Mouse (Mus musculus): ENCODE measurements around the gene Fam98a.

The Fam98a gene

DNA sequence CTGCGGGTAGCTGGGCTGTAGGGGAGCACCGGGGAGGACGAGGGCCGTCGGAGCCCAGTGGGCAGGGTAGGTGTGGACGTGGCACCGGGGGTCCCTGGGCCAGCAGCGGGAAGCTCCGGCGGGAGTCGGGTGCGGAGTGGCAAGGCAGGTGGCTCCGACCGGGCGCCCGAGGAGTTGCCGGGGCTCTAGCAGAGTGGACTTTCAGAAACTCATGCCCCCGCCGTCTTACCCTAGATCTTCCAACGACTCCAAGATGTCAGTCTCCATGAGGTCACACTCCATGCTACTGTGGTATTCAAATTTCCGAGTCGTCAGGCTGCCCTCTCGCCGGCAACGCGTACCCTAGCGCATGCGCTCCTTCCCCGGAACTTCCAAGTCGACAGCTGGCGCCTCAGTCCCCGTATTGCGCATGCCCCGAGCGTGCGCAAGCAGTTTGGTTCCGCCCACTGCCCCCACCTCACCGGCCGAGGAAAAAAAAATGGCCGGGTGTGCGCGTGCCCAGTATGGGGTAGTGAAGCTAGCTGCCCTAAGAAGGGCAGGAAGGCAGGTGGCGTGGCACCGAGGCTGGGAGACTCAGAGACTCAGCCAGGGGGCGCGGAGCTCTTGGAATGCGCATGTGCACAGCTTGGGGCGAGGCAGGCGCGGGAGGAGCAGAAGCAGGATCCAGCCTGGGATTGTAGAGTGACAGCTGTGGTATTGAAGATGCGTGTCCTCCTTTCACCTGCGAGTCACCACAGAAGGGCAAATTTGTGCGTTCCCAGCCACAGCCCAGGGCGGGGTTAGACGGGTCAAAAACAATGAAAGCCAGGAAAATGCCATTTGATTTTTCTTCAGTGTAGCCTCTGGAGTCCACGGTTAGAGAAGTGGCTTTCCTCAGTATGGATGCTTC is at the start of gene Fam98a:
TSS of gene Fam98a (minus strand) at position 435 of the 889 bp plus-strand sequence.
- in situ Hi-C loops (cut with MboI), result no loop called here

DNA sequence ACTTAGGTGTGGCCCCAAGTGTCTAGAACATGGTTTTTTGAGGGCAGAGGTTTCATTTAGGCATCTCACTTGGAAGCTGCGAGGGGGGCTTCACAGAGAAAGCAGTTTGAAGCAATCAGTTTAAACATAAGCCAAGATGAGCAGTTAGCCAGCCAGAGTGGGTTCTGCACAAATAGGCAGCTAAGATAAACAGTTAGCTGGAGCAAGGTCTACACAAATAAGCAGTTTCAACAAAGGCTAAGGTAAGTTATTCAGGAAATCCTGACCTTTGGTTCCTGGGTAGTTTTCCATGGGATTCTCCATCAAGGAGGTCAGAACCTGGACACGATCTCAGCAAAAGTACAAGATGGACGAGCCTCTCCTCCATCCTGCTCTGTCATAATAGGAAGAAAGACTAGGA is 46.9 kb upstream of the Fam98a start:
- in situ Hi-C loops (cut with MboI), result no loop called here

DNA sequence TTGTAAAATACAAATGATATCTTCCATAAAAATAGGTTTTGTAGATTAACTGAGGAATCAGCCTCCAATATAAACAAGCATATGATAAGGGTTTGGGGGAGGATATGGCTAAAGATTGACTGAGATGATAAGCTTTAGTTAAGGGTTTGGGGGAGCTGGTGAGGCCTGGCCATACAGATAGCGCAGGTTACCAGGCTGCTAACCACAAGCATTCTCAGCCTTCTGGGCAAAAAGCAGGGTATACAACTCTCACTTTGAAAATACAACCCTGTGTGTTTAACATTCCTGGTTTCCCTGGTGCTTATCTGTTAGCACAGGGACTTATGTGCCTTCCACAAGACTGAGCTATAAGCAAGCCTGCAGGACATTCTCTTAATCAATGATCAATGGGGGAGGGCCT is 31.0 kb upstream of the Fam98a start:
- in situ Hi-C loops (cut with MboI), result no loop called here

DNA sequence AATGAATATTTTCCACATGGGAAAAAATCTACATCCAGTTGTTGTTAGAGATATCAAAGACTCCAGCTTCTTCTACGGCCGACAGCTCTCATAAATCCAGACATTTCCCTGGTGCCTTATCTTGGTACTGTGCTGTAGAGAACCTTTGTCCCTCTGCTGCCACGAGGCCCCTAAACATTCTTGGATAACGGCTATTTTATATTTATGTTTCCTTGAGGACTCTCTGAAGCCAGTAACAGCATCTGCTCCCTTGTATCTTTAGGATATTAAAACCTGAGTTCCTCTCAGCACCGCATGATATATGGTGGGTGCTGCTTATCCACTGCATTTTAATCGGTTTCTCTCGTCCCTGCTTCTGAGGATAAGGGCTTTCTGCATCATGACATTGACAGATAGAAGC is 23.9 kb upstream of the Fam98a start:
- in situ Hi-C loops (cut with MboI), result no loop called here

DNA sequence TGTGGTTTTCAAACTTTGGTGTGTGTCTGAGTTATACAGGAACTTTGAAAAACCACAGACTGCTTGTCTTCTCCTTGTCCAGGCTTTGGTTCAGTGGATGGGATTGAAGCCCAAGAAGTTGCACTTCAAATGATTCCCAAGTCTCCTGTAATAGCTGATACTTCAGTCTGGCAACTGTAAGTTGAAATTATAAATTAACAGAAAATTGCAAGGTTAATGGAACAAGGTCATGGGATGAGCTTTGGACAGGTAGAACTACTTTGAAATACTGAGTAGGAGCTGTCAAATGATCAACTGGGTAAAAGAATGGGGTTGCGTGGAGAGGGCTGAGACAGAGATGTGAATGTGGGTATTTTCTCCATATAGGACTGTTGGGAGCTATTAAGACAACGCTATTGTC is 6.3 kb upstream of the Fam98a start:
- in situ Hi-C loops (cut with MboI), result no loop called here

DNA sequence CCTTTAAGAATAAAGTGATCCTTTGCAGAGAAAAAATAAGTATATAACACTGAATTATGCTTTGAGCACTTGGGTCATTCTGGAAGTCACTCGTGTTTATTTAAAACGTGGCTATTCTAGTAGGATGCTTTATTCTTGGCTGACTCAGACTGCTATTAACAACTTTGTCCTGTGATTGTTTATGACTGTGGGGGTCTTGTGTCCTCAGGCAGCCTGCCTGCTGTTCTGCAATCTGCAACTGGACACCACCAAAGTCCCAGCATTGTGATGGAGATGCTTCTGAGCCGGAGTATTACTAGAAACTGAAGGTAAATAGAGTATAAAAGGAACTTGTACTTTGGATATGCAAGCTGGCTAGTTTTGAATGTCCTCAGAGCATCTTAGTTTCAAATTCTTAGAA is 5.3 kb upstream of the Fam98a start:
- in situ Hi-C loops (cut with MboI), result no loop called here

DNA sequence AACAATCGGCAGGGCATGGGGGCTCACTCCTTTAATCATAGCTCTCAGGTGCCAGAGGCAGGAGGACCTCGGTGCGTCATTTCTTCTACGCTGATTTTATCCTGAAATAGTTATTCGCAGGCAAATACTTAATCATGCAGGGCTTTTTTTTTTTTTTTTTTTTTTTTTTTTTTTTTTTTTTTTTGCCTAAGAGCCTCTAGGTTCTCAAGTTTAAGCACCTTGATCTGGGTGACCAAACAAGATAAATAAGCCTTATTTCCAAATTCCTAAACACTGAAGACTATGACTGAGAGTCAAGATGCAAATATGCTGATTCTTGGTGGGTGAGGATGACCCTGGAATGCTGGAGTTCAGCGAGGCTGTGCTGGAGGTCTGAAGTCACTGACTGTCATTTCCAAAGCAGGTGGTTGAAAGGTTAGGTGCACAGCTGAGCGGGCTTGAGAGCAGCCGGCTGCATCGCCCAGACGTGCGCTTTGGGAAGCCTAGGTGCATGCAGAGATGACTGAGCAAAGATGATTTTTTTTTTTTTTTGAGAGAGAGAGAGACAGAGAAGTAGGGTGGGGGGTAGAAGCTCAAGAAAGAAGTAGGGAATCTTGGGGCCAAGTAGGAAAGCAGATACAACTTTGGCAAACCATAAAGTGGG is 854 bp downstream of the Fam98a start:
- in situ Hi-C loops (cut with MboI), result no loop called here

DNA sequence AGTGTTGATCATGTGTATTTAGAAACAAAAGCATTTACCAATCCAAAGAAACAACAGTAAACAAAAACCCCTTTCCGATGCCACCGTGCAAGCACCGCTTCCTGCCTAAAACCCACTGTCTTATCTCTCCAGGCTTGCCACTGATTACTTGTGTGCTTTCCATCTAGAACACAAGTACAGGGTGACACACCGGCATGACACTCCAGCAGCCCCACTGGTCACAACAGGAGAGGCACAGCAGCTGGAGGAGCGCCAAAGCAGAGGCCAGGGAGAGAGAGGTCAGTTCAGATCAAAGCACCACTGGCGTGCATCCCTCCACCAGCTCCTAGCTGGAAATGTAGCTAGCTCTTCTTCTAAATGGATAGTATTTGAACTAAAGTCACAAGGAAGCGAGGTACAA is 7.5 kb downstream of the Fam98a start:
- in situ Hi-C loops (cut with MboI), result loop anchor here (10.0 kb wide), 1 partner anchor 169 kb away; no protein-coding TSS in a partner anchor

DNA sequence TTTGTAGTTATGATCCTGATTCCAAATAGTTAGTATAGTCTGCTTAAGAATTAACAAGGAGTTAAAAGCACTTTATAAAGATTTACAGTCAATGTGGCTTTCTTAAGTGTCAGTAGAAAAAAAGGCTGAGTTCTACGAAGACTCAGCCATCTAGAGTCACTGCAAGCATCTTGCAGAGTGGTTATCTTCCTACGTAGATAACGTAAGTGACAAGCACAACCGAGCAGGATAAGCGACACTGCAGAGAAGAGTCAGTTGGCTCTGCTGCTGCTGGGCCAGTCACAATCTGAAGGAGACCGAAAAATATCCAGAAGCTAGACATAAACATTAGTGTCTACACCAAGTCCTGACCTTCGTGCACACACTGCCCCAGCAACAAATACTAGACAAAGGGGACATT is 8.3 kb downstream of the Fam98a start:
- in situ Hi-C loops (cut with MboI), result loop anchor here (10.0 kb wide), 1 partner anchor 169 kb away; no protein-coding TSS in a partner anchor

DNA sequence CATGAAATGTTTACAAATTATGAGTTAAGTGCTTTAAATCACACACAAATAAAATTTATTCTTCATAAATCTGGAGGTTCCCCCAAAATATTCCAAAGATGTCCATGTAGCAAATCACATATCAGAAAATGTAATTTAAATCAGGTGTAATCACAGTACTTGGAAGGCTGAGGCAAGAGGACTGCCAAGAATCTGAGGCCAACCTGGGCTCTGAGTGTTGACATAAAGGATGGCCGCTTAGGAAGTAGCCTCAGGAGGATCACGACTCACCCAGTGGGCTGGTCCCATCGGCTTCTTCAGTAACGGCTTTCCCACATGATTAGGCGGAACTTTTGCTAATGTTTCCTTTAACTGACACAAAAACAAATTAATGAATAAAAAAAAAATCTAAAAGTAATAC is 11.9 kb downstream of the Fam98a start:
- in situ Hi-C loops (cut with MboI), result loop anchor here (10.0 kb wide), 1 partner anchor 165 kb away; no protein-coding TSS in a partner anchor

DNA sequence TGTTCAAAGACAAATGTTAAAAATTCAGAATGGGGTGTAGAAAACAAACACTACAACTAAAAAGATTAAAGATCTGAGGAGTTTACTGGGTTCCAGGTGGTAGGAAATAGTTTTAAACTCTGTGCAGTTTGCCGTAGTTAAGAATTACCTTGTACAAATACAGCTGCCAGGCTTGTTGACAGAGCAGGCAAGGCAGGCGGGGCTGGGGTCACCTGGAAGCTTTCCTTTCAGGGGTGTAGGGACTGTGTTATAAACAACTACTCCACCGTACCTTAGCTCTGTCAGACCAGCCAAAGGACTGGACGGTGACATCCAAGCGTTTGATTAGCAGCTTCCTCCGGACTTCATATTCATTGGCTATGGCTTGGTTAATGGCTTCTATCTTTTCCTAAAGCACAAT is 12.6 kb downstream of the Fam98a start:
- in situ Hi-C loops (cut with MboI), result no loop called here

DNA sequence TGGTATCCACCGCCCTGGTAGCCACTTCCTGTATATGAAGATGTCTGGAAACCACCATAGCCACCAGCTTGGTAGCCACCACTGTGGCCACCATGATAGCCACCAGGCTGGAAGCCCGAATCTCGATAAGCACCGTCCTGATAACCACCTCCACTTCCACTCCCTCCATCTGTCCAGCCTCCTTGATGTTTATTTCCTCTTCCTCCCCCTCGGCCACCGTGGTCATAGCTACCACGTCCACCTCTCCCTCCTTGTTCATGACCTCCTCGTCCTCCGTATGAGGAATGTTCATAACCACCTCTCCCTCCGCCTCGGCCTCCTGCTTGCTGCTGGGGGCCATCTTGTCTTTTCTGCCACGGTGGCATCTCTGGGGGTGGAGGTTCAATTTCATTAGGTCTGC is 13.3 kb downstream of the Fam98a start:
- in situ Hi-C loops (cut with MboI), result no loop called here

DNA sequence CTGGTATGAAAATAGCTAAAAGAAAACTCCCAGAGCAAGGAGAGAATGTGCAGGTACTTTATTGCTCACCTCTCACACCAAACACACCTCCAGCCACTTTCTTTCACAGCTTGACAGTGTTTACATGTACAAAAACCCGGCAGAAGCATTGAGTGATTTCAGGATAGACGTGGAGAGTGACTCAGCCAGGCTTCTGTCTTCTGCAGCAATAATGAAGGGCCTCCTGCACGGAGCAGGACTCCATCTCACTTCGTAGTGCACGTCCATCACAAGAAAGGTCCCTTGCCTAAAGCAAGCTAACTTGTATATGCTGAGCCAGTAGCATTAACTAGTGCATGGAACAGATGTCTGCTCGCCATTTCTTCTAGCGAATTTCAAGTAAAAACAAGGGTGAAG is 14.7 kb downstream of the Fam98a start:
- in situ Hi-C loops (cut with MboI), result no loop called here

DNA sequence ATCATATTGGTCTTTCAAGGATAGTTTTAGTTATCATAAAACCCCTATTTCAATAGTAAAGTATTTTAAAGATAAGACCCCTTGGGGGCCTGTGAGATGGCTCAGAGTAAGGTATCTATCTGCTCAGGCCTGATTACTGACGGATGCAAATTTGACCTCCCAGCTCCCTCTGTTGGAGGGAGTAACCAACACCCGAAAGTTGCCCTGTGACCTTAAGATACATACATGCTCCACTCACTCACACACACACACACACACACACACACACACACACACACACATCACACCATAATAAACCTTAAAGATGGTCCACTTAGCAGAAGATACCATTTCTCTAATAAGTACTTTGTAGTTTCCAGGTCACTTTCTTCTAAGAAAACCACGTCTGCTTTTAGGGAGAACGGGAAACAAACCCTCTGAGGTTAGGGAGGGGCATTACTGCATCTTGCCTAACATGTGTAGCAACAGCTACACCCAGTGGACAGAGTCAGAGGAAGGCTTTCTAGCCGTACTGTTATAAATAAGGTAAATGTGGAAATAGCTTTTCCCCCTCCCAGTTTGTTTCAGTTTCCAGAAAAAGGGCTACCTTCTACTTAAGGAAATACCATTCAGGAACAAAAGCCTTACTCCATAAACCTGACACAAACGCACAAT is 15.2 kb downstream of the Fam98a start:
- in situ Hi-C loops (cut with MboI), result no loop called here

DNA sequence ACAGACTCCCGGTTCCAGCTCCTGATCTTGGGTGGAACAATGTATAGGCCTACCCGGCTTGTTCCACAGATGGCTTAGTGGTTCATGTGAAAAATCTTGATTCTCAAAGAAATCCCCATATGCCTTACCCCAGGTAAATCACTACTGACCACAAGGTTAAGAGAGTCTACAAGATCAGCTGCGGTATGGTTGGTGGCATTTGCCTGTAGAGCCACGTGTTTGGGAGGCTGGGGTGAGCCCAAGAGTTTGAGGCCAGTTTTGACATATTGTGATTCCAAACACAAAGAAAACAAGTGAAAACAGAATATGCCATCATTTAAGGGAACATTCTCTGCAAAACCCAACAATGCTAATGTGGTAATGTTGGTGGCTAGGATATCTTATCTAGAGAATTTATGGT is 16.1 kb downstream of the Fam98a start:
- in situ Hi-C loops (cut with MboI), result no loop called here

DNA sequence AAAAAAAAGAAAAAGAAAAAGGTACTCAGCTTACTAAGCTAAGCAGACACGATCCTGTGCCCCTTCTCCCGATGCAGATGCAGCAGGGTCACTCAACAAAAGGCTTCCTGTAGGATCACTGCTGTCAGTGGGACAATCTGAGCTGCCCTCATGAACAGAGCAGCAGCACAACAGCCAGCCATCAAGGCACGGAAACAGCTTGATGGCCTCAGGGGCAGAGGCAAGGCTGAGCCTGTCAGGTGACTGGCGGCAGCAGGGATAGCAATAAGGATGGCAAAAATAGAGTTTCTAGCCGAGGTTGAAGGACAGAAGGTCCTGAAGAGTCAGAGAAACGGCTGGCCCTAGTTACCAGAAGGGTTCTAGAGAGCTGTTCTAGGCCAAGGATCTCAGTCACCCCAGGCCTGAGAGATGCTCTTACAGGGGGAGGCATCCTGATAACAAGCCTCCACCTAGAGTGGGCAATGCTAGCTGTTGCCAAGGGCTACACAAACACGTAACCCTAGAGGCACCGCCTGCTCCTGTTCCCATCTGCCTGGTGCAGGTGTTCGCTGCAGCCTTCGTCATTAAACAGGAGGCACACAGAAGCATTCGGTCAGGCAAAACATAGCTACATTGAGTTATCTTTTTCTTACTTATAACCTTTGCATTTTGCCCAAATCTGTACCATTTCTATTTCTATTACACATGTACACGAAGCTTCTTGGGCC is 17.3 kb downstream of the Fam98a start:
- in situ Hi-C loops (cut with MboI), result no loop called here

DNA sequence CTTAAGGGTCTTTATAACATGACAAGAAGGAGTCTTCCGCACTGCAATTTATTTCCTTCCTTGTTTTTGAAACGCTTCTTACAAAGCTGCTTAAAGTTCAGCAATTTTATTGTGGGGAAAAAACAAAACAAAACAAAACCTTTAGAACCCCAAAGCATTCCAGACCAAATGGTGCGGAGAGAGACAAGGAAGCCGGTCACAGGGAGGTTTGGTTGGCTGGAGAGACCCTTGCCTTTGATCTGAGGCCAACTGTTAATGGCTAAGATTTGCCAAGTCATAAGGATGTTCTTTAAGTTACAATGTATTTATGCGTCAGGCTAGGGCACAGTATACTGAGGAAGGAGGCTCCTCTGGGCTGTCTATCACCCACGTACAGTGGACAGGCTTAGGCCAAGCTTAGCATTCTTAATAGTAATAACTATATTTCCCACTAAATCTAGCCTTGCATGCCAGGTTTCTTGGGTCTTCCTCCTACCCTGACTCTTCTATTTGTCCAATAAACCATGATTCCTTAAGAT is 19.2 kb downstream of the Fam98a start:
- in situ Hi-C loops (cut with MboI), result no loop called here

DNA sequence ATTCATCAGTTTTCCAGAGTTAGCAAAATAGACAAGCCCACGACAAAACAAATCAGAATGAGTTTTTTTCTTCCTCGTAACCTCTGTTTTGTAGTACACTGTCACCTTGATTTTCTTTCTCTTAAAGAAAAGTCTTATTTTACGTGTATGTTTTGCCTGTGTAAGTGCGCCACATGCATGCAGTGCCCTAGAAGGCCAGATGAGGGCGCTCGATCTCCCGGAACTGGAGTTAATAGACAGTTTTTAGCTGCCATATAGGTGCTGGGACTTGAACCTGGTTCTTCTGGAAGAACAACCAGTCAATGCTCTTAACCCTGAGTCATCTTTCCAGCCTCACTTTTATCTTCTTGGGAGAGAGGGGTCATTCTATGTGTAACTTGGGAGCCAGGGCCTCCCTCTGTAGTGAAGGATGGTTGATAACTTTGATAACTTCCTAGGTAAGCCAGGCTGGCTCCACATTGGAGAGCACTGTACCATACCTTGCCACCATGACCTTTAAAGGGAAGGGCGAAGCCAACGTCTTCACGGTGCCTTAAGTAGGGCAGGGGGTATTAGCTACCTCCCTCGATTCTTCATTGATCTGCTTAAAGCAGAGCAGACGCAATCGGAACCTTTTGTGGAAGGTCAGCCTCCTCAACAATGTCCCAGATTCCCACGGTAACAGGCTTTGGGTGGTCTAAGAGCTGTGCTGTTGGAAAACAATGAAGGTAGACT is 22.4 kb downstream of the Fam98a start:
- in situ Hi-C loops (cut with MboI), result no loop called here

DNA sequence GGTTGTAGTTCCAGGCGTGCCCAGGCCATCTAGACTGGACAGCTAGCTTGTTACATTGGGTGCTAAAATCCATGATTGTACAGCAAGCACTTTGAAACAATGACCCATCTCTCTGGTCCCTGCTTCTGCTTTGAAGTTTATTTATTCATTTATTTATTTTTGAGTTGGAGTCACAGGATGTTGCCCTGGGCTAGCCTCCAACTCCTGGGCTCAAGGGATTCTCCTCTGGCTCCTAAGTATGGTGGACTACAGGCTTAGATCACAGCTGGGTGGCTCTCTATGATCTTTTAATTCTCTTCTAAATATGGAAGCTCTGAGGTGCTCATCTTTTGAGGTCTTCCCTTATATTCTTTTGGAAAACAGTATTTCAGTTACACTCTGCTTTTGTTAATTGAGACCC is 25.3 kb downstream of the Fam98a start:
- in situ Hi-C loops (cut with MboI), result no loop called here

DNA sequence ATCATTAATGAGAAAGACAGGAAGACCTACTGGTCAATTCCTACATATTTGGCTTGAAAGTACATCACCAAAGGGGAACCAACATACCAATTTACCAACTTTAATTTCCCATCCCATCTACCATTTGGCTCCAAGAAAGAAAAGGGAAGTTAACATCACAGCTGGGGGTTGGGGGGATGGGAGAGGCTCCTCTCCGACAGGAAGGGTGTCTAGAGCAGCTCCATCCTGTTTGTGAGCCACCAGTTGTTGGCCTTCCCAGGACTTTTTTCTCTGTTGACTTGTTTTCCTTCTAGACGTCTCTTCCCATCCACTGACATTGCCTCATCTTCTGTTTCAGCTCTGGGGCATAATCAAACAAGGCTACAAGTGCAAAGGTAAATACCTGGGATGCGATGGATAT is 27.9 kb downstream of the Fam98a start:
- in situ Hi-C loops (cut with MboI), result no loop called here

DNA sequence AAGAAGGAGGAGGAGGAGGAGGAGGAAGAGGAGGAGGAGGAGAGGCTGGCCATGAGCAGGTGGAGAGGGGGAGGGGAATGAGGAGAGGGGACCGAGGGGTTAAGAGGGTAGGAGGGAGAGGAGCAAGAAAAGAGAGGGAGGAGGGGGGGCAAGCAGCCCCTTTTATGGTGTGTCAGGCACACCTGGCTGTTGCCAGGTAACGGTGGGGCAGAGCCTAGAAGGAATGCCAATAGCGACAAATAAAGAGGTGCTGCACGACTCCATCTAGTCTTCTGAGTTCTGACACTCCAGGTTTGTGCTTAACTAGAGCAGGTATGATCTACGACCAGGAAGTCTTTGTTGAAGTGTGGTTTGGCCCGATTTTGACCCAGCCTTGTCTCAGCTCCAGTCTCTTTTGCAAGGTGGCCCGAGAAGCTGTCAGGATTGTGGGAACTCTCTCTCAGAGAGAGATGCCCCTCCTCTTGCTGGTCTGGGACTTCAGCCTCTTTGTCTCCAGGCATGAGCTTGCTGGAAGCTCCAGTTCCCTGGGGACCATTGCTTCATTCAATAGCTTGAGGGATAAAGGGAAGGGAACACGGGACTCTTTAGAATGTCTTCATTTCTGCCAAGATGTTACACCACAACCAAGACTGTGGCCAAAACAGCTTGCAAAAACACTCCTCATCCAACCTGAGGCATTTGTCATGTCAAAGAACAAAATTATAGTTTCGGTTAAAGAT is 29.2 kb downstream of the Fam98a start:
- in situ Hi-C loops (cut with MboI), result no loop called here
